Mouse (Mus musculus) heart, adult 2 months (tissue): ENCODE results near the gene Vars. TPM values are rescaled to one million over a fixed set of nuclear protein-coding genes. Genes with fewer than 3 reads are reported as not detected.
"Not testable (repeated sequence)": the region's sequence is repeated elsewhere in the genome, so short reads cannot be mapped to it uniquely, and the experiment has no call there.

ENCODE experiments used
- DNase-seq, 2 experiments: peaks; one replicate each; pipeline ENCODE4 v3.0.0; 2021
- H3K27ac ChIP-seq: fragments of 200-600 bp; 2 replicates; pipeline ENCODE4 v1.8.1; 2022
- H3K27me3 ChIP-seq: fragments of 200-500 bp; 2 replicates; pipeline ENCODE4 v1.6.1; 2012; ENCODE audit warnings: mild to moderate bottlenecking, low read length, inconsistent platforms, mixed read lengths; ENCODE audit not compliant: control insufficient read depth, insufficient read depth
- H3K36me3 ChIP-seq: fragments of 200-500 bp; 2 replicates; pipeline ENCODE4 v1.6.1; 2012; ENCODE audit warnings: low read length, inconsistent platforms; ENCODE audit not compliant: control insufficient read depth, insufficient read depth
- H3K4me1 ChIP-seq: fragments of 200-500 bp; 2 replicates; pipeline ENCODE4 v1.6.1; 2011; ENCODE audit warnings: low read length; ENCODE audit not compliant: control insufficient read depth, insufficient read depth
- H3K4me3 ChIP-seq: fragments of 200-600 bp; 2 replicates; pipeline ENCODE4 v1.8.1; 2022
- H3K79me2 ChIP-seq: fragments of 200-500 bp; replicated peaks from 2 replicates; pipeline ENCODE4 v1.6.1; 2012; ENCODE audit warnings: mild to moderate bottlenecking, inconsistent platforms, low read length, moderate library complexity, mixed read lengths; ENCODE audit not compliant: control insufficient read depth, insufficient read depth
- H3K9ac ChIP-seq: fragments of 200-500 bp; 2 replicates; pipeline ENCODE4 v1.6.1; 2012; ENCODE audit warnings: low read depth, mild to moderate bottlenecking, control low read depth, inconsistent platforms, low read length, mixed read lengths
- CTCF ChIP-seq: fragments of 200-600 bp; IDR thresholded peaks from 2 replicates; pipeline ENCODE4 v1.8.1; 2022; ENCODE audit warnings: antibody characterized with exemption, mild to moderate bottlenecking, moderate library complexity
- EP300 ChIP-seq: fragments of 200-500 bp; IDR thresholded peaks from 2 replicates; pipeline ENCODE4 v1.6.1; 2011; ENCODE audit warnings: low read depth, low read length, control low read depth; ENCODE audit not compliant: insufficient read depth
- POLR2A ChIP-seq: fragments of 200-500 bp; IDR thresholded peaks from 2 replicates; pipeline ENCODE4 v1.6.1; 2011; ENCODE audit warnings: mild to moderate bottlenecking, low read depth, low read length, control low read depth; ENCODE audit not compliant: insufficient read depth
- WGBS: fragments of 180-500 bp; shearing (Covaris S2); methylation state at CpG from one replicate; pipeline ENCODE4 v1.1.7; 2018; 5-methylcytosine and 5-hydroxymethylcytosine counted together
- intact Hi-C: fragments of 180-260 bp; cut with DNase I; formaldehyde crosslinking; loops from one replicate; pipeline ENCODE4 v1.15.1; 2025
- polyA plus RNA-seq: library from polyadenylated mRNA; depleted of rRNA; stranded (reverse); fragments of >200 nt; gene quantifications from 2 replicates; pipeline ENCODE4 v1.2.3, GENCODE M21; 2012
- total RNA-seq, 2 experiments: library from RNA; stranded (reverse); gene quantifications; 2 replicates each; pipeline ENCODE4 v1.2.3; 2021

Gene Vars
- total and polyA plus RNA-seq, 3 experiments, result 27.0 to 39.2 (median 28.5) TPM

DNA sequence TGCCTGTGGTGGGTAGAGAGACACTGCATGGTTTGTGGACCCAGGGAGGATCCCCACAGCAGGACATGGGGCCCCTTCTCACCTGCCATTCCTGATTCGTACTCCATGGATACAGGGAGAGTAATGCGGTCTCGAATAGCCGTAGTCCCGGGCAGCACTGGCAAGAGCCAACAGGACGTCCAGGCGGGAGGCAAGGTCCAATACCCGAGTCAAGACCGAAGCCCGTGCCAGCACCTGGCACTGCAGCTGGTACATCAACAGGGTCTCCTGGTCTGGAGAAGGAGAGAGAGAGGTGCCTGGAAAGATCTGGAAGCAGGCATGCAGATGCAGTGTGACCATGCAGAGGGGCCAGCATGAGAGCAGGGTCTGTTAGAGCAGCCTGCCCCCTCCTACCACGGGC lies 30.5 kb downstream of the Vars start:
- no peaks in the 10 kb centered on the region for H3K79me2 ChIP-seq
- intact Hi-C loops, result no loop called here
- H3K4me3 ChIP-seq, result no peak overlapping the region
- H3K4me1 ChIP-seq, result no peaks in the 10 kb centered on the region
- DNase-seq, result no peak
- H3K27ac ChIP-seq, result no peak overlapping the region
- H3K36me3 ChIP-seq, result no peaks in the 10 kb centered on the region
- no peaks in the 10 kb centered on the region for H3K27me3 ChIP-seq
- no peak for TF ChIP-seq EP300
- TF ChIP-seq CTCF, result no peak
- no peak for TF ChIP-seq POLR2A
- H3K9ac ChIP-seq, result no peak overlapping the region
- 89% methylated on average over 11 of the region's 11 CpGs for WGBS

DNA sequence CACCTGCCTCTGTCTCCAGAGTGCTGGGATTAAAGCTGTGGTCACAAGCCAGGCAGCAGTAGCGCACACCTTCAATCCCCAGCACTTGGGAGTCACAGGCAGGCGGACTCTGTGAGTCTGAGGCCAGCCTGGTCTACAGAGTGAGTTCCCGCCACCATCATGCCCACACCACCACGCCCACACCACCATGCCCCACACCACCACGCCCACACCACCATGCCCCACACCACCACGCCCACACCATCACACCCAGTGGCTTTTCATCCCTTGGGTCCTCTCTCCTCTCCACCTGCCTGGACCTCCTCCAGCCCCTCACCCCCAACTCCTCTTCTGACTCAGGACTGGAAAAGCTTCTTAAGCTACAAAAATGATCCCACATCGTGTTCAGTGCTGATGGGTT lies 31.1 kb downstream of the Vars start:
- TF ChIP-seq CTCF, result no peak
- no peak for TF ChIP-seq EP300
- TF ChIP-seq POLR2A, result no peak
- H3K79me2 ChIP-seq, result no peaks in the 10 kb centered on the region
- intact Hi-C loops, result no loop called here
- DNase-seq, result no peak
- H3K4me1 ChIP-seq, result no peaks in the 10 kb centered on the region
- H3K27me3 ChIP-seq, result no peaks in the 10 kb centered on the region
- H3K4me3 ChIP-seq, result no peak overlapping the region
- WGBS, result 73% methylated on average over 7 of the region's 7 CpGs
- H3K27ac ChIP-seq, result no peak overlapping the region
- H3K36me3 ChIP-seq, result no peaks in the 10 kb centered on the region
- H3K9ac ChIP-seq, result no peak overlapping the region

DNA sequence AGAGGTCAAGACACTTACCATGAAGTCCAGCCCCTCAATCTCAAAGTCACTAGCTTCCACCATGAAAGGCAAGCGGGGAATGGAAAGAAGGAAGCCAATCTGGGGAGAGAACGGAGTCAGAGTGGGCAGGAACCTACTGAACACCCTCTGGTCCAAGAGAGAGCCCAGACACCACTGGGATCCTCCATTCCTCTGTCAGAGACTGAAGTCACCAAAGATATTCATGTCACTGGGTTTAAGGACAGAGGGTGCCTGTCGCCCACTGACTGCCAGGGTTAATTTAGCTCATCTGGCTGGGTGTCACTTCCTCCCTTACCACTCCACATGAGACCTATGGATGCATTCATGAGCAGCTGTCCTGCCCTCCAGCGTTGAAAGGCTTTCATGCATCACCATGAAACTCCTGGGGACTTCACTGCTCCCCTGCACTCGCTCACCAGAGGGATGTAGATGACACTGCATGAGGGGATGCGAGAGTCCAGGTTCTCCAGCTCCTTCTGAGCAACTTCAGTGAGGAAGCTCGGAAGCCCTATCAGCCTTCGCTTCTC lies 31.6 kb downstream of the Vars start:
- H3K79me2 ChIP-seq, result no peaks in the 10 kb centered on the region
- no peak overlapping the region for H3K9ac ChIP-seq
- intact Hi-C loops, result no loop called here
- H3K4me3 ChIP-seq, result no peak overlapping the region
- H3K27ac ChIP-seq, result no peak overlapping the region
- no peak for DNase-seq
- WGBS, result 66% methylated on average over 8 of the region's 8 CpGs
- H3K4me1 ChIP-seq, result no peaks in the 10 kb centered on the region
- no peaks in the 10 kb centered on the region for H3K36me3 ChIP-seq
- TF ChIP-seq EP300 (no peak), CTCF (no peak), POLR2A (no peak)
- H3K27me3 ChIP-seq, result no peaks in the 10 kb centered on the region

DNA sequence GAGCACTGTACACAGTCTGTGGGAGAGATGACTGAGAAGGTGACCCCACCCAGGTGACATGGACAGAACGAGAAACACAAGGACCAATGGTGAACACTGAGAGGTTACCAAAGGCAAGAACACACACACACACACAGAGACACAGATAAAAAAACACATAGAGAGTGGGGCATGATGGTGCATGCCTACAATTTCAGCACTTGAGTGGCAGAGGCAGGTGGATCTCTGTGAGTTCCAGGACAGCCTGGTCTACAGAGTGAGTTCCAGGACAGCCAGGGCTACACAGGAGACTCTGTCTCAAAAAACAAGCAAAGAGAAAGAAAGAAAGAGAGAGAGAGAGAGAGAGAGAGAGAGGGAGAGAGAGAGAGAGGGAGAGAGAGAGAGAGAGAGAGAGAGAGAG lies 32.9 kb downstream of the Vars start:
- H3K4me3 ChIP-seq, H3K79me2 ChIP-seq, intact Hi-C loops, H3K9ac ChIP-seq, H3K36me3 ChIP-seq, H3K4me1 ChIP-seq, H3K27ac ChIP-seq, DNase-seq, H3K27me3 ChIP-seq: not testable (repeated sequence)
- 72% methylated on average over 1 of the region's 1 CpGs for WGBS

DNA sequence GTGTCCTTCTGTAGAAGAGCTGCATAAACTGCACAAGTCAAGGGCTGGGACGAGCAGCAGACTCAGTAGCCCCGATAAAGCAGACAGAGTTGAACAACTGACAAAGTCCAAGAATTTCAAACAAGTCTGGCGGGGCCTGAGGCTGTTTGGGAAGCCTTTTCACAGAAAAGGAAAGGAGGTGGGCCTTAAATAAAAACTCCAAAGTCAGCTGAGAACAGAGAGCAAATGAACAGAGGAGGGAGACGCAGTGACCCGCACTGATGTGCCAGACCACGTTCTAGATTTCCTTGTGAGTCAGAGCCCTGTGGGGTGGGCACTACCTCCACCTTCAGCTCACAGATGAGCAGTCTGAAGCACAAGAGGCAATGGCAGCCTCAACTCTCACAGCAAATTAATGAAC lies 34.1 kb downstream of the Vars start:
- Histone ChIP-seq H3K27ac (no peak overlapping the region), H3K4me3 (no peak overlapping the region), H3K36me3 (no peaks in the 10 kb centered on the region), H3K9ac (no peak overlapping the region), H3K4me1 (no peaks in the 10 kb centered on the region), H3K79me2 (no peaks in the 10 kb centered on the region), H3K27me3 (no peaks in the 10 kb centered on the region)
- intact Hi-C loops, result no loop called here
- WGBS, result 60% methylated on average over 6 of the region's 6 CpGs
- TF ChIP-seq POLR2A (no peak), CTCF (no peak), EP300 (no peak)
- no peak for DNase-seq

DNA sequence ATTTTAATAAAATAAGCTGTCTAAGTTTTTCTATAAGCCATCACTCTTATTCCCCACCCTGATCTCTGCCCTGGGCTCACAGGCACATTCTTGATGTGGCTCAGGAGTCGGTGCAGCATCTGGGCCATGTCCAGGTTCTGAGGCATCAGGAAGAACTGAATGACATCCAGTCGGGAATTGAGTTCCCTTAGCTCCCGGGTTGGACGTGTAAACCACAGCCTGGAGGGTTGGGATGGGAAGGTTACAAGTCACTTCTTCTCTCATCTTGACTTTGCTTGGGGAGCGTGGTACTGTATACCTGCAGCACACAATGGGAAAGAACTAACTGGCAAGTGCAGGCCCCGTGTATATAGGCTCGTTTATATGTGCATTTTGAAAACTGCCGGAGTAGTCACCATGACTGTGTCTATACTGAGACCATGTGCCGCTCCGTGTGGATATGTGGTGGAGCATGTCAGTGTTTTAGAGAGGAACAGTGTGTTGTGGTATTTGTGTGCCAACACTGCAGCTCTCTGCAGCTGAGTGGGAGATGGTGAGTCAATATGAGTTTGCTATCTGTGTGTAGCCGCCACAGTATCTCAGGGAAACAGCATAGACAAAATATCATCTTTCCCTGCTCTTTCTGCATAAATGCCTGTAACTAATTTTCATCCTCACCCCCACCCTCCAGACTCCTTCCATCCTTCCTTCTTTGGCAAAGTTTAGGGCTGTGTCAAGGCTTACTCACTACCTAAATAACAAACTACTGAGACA lies 38.5 kb downstream of the Vars start:
- Histone ChIP-seq H3K79me2 (no peaks in the 10 kb centered on the region), H3K4me1 (no peaks in the 10 kb centered on the region), H3K27ac (no peak overlapping the region), H3K9ac (no peak overlapping the region), H3K27me3 (no peaks in the 10 kb centered on the region), H3K36me3 (no peaks in the 10 kb centered on the region), H3K4me3 (no peak overlapping the region)
- DNase-seq, result no peak
- TF ChIP-seq CTCF (no peak), EP300 (no peak), POLR2A (no peak)
- intact Hi-C loops, result no loop called here
- WGBS, result 78% methylated on average over 11 of the region's 11 CpGs
